Mouse (Mus musculus) heart, postnatal 0 days (tissue): ENCODE measurements at regions not wholly inside any gene's neighbourhood (a gene's known extent, or its start where the extent isn't known, plus 50 kb on each side); places are given as distances from the start of the nearest gene placed in this dataset.

Source experiments
- CTCF ChIP-seq: IDR thresholded peaks from 2 replicates; pipeline ENCODE4 v1.5.1; 2016; ENCODE audit warnings: antibody characterized with exemption, control low read depth, low read depth
- EP300 ChIP-seq: IDR thresholded peaks from 2 replicates; pipeline ENCODE4 v1.6.1; 2016; ENCODE audit warnings: antibody characterized with exemption, low read depth

GRCm38 (mm10) chr3:133773490-133773889 is 228.6 kb upstream of the Tet2 start:
- TF ChIP-seq CTCF (no peak), EP300 (no peak)
